Mouse (Mus musculus): Measurements from ENCODE around the gene Gm11096.

Gene Gm11096

GRCm38 (mm10) chr17:81480351-81481161 is 39.0 kb downstream of the Gm11096 start:
- 64% methylated on average over 21 of the region's 21 CpGs for WGBS

- WGBS, result 64% methylated on average over 11 of the region's 11 CpGs
Observed at GRCm38 (mm10) chr17:81481843-81482490, 40.4 kb downstream of the Gm11096 start.

- 72% methylated on average over 1 of the region's 1 CpGs for WGBS
Observed at GRCm38 (mm10) chr17:81486388-81486787, 44.8 kb downstream of the Gm11096 start.
